Mouse (Mus musculus) cerebellum, adult 2 months (tissue): ENCODE measurements around the gene Lcn10. TPM values are rescaled to one million over a fixed set of nuclear protein-coding genes. Genes with fewer than 3 reads are reported as not detected.
"Not testable (repeated sequence)": the region's sequence is repeated elsewhere in the genome, so short reads cannot be mapped to it uniquely, and the experiment has no call there.

ENCODE experiments used
- DNase-seq, 2 experiments: peaks; one replicate each; pipeline ENCODE4 v3.0.0; 2021
- H3K27ac ChIP-seq: fragments of 200-500 bp; 2 replicates; pipeline ENCODE4 v1.5.1; 2012; ENCODE audit warnings: low read length, control low read depth, inconsistent platforms; ENCODE audit not compliant: insufficient read depth
- H3K27me3 ChIP-seq: fragments of 200-500 bp; 2 replicates; pipeline ENCODE4 v1.6.1; 2012; ENCODE audit warnings: inconsistent platforms, mild to moderate bottlenecking, low read length, moderate library complexity; ENCODE audit not compliant: control insufficient read depth, insufficient read depth
- H3K4me1 ChIP-seq: fragments of 200-500 bp; 2 replicates; pipeline ENCODE4 v1.6.1; 2011; ENCODE audit warnings: low read length; ENCODE audit not compliant: control insufficient read depth, insufficient read depth
- H3K4me3 ChIP-seq: fragments of 200-500 bp; replicated peaks from 2 replicates; pipeline ENCODE3; 2011; ENCODE audit warnings: mild to moderate bottlenecking, low read depth, low read length, control low read depth; ENCODE audit not compliant: insufficient read depth
- CTCF ChIP-seq: fragments of 200-500 bp; IDR thresholded peaks from 2 replicates; pipeline ENCODE4 v1.5.1; 2011; ENCODE audit warnings: low read depth, mild to moderate bottlenecking, control low read depth, low read length, moderate library complexity, borderline replicate concordance; ENCODE audit not compliant: insufficient read depth
- POLR2A ChIP-seq: fragments of 200-500 bp; IDR thresholded peaks from 2 replicates; pipeline ENCODE4 v1.6.1; 2011; ENCODE audit warnings: low read length, control low read depth, borderline replicate concordance; ENCODE audit not compliant: insufficient read depth
- WGBS: fragments of 180-500 bp; shearing (Covaris S2); methylation state at CpG from one replicate; pipeline ENCODE4 v1.1.7; 2018; 5-methylcytosine and 5-hydroxymethylcytosine counted together
- polyA plus RNA-seq: library from polyadenylated mRNA; depleted of rRNA; stranded (reverse); fragments of >200 nt; gene quantifications from 2 replicates; pipeline ENCODE4 v1.2.3, GENCODE M21; 2012

Gene Lcn10
- polyA plus RNA-seq, 1 experiment = not detected

- no peaks in the 10 kb centered on the region for H3K4me1 ChIP-seq
- peak; percentile 31 to 59 for DNase-seq
- no peaks in the 10 kb centered on the region for H3K27me3 ChIP-seq
- no peak overlapping the region for H3K4me3 ChIP-seq
- peak; percentile 78 for TF ChIP-seq CTCF
- no peak for TF ChIP-seq POLR2A
- no peak overlapping the region for H3K27ac ChIP-seq
Measured at GRCm38 (mm10) chr2:25694605-25695004, 12.1 kb downstream of the Lcn10 start.

- DNase-seq = no peak
- no peak overlapping the region for H3K4me3 ChIP-seq
- no peaks in the 10 kb centered on the region for H3K4me1 ChIP-seq
- no peaks in the 10 kb centered on the region for H3K27me3 ChIP-seq
- H3K27ac ChIP-seq = no peak overlapping the region
- no peak for TF ChIP-seq CTCF
- TF ChIP-seq POLR2A = no peak
- WGBS = 54% methylated on average over 4 of the region's 4 CpGs
Measured at GRCm38 (mm10) chr2:25696951-25697350, 14.4 kb downstream of the Lcn10 start.

- 74% methylated on average over 2 of the region's 2 CpGs for WGBS
- Histone ChIP-seq H3K4me3 (no peak overlapping the region), H3K27ac (no peak overlapping the region), H3K27me3 (no peaks in the 10 kb centered on the region), H3K4me1 (no peaks in the 10 kb centered on the region; the same call in 1 of the 2 replicates)
- no peak for DNase-seq
- TF ChIP-seq POLR2A (no peak), CTCF (no peak)
Measured at GRCm38 (mm10) chr2:25698696-25699095, 16.2 kb downstream of the Lcn10 start.

GRCm38 (mm10) chr2:25699743-25700142, 17.2 kb downstream of the Lcn10 start, which contains the start of gene Obp2a:
Obp2a (plus strand) TSS chr2:25700043.
- not testable (repeated sequence) for H3K4me3 ChIP-seq, H3K27ac ChIP-seq, DNase-seq, H3K27me3 ChIP-seq, H3K4me1 ChIP-seq
- 89% methylated on average over 3 of the region's 3 CpGs for WGBS

- 83% methylated on average over 5 of the region's 5 CpGs for WGBS
- H3K27ac ChIP-seq = no peak overlapping the region
- DNase-seq = no peak
- H3K27me3 ChIP-seq = no peaks in the 10 kb centered on the region
- no peak for TF ChIP-seq POLR2A
- no peak for TF ChIP-seq CTCF
- H3K4me3 ChIP-seq = no peak overlapping the region
- H3K4me1 ChIP-seq = no peaks in the 10 kb centered on the region; the same call in 1 of the 2 replicates
Measured at GRCm38 (mm10) chr2:25701001-25701400, 18.5 kb downstream of the Lcn10 start.

GRCm38 (mm10) chr2:25703706-25704105, 21.2 kb downstream of the Lcn10 start:
- DNase-seq = no peak
- WGBS = 88% methylated on average over 4 of the region's 4 CpGs
- Histone ChIP-seq H3K27ac (no peak overlapping the region), H3K4me1 (peaks cover 7% of the 10 kb centered on the region), H3K4me3 (no peak overlapping the region), H3K27me3 (no peaks in the 10 kb centered on the region)
- TF ChIP-seq POLR2A (no peak), CTCF (no peak)

- DNase-seq = peak; percentile 87 to 89
- Histone ChIP-seq H3K27me3 (no peaks in the 10 kb centered on the region), H3K4me3 (peak within 1 kb of the TSS; percentile 89), H3K4me1 (peaks cover 11% of the 10 kb centered on the region), H3K27ac (peak within 1 kb of the TSS; percentile 26)
- peak; percentile 70; the same call in 1 of the 2 replicates for TF ChIP-seq POLR2A
- peak; percentile 67 for TF ChIP-seq CTCF
- under 1% methylated on average over 78 of the region's 78 CpGs for WGBS
Measured at GRCm38 (mm10) chr2:25706643-25707481, 24.3 kb downstream of the Lcn10 start, which contains the start of gene Bmyc. Bmyc (plus strand) TSS chr2:25706739.

GRCm38 (mm10) chr2:25708121-25708520, 25.6 kb downstream of the Lcn10 start:
- WGBS = 77% methylated on average over 2 of the region's 2 CpGs
- Histone ChIP-seq H3K4me1 (peaks cover 11% of the 10 kb centered on the region), H3K27ac (no peak overlapping the region), H3K4me3 (peak overlapping the region; percentile 43), H3K27me3 (no peaks in the 10 kb centered on the region)
- TF ChIP-seq CTCF (peak; percentile 46; the same call in 1 of the 2 replicates), POLR2A (no peak)
- DNase-seq = peak; percentile 35 to 42

GRCm38 (mm10) chr2:25709056-25709455, 26.5 kb downstream of the Lcn10 start:
- H3K4me1 ChIP-seq = peaks cover 11% of the 10 kb centered on the region
- not testable (repeated sequence) for H3K27ac ChIP-seq, DNase-seq, H3K27me3 ChIP-seq, H3K4me3 ChIP-seq
- WGBS = 91% methylated on average over 1 of the region's 1 CpGs

- not testable (repeated sequence) for H3K27ac ChIP-seq, H3K4me3 ChIP-seq, H3K27me3 ChIP-seq
- peaks cover 11% of the 10 kb centered on the region for H3K4me1 ChIP-seq
- WGBS = 23% methylated on average over 2 of the region's 2 CpGs
- peak in 1 of 2 experiments; percentile 11 for DNase-seq
Measured at GRCm38 (mm10) chr2:25709791-25710190, 27.3 kb downstream of the Lcn10 start.

GRCm38 (mm10) chr2:25711641-25712040, 29.1 kb downstream of the Lcn10 start:
- H3K4me3 ChIP-seq, DNase-seq, H3K27ac ChIP-seq, H3K27me3 ChIP-seq: not testable (repeated sequence)
- 39% methylated on average over 3 of the region's 3 CpGs for WGBS
- peaks cover 11% of the 10 kb centered on the region for H3K4me1 ChIP-seq
